Mouse (Mus musculus) ES-Bruce4 (cell line): Measurements from ENCODE around the gene Dcpp2. TPM values are rescaled to one million over a fixed set of nuclear protein-coding genes. Genes with fewer than 3 reads are reported as not detected.
A peak's percentile ranks its signal among the peaks of the same experiment; 100 is the strongest.
"Not testable (repeated sequence)": the region's sequence is repeated elsewhere in the genome, so short reads cannot be mapped to it uniquely, and the experiment has no call there.

Experiments
- H3K27ac ChIP-seq: 2 replicates; pipeline ENCODE4 v1.5.1; 2012; ENCODE audit warnings: low read length, inconsistent platforms; ENCODE audit not compliant: insufficient read depth
- H3K27me3 ChIP-seq: 2 replicates; pipeline ENCODE4 v1.6.1; 2012; ENCODE audit warnings: mild to moderate bottlenecking, low read length, inconsistent platforms; ENCODE audit not compliant: control insufficient read depth, poor library complexity, insufficient read depth, severe bottlenecking
- H3K36me3 ChIP-seq: 2 replicates; pipeline ENCODE4 v1.6.1; 2012; ENCODE audit warnings: inconsistent platforms, mild to moderate bottlenecking, low read length, moderate library complexity; ENCODE audit not compliant: control insufficient read depth, poor library complexity, insufficient read depth, severe bottlenecking
- H3K4me1 ChIP-seq: one replicate; pipeline ENCODE4 v1.8.1; 2011; ENCODE audit warnings: low read length; ENCODE audit not compliant: control insufficient read depth, insufficient read depth
- H3K4me3 ChIP-seq: 2 replicates; pipeline ENCODE4 v1.5.1; 2011; ENCODE audit warnings: low read depth, mild to moderate bottlenecking, low read length
- H3K9ac ChIP-seq: 2 replicates; pipeline ENCODE4 v1.6.1; 2012; ENCODE audit warnings: low read depth, mild to moderate bottlenecking, inconsistent platforms; ENCODE audit not compliant: poor library complexity, severe bottlenecking
- H3K9me3 ChIP-seq: replicated peaks from 2 replicates; pipeline ENCODE4 v1.6.1; 2012; ENCODE audit warnings: mild to moderate bottlenecking, low read length, inconsistent platforms; ENCODE audit not compliant: control insufficient read depth, poor library complexity, insufficient read depth, severe bottlenecking
- CTCF ChIP-seq: IDR thresholded peaks from one replicate; pipeline ENCODE4 v1.8.1; 2011; ENCODE audit warnings: low read depth, low read length
- EP300 ChIP-seq: IDR thresholded peaks from 2 replicates; pipeline ENCODE4 v1.6.1; 2011; ENCODE audit warnings: low read depth, low read length; ENCODE audit not compliant: insufficient read depth
- POLR2A ChIP-seq: IDR thresholded peaks from one replicate; pipeline ENCODE4 v1.8.1; 2011; ENCODE audit warnings: low read length; ENCODE audit not compliant: insufficient read depth
- polyA plus RNA-seq: library from polyadenylated mRNA; stranded (reverse); fragments of >200 nt; gene quantifications from 2 replicates; pipeline ENCODE4 v1.2.4, GENCODE M21; 2011; ENCODE audit warnings: low read depth; ENCODE audit not compliant: missing spikeins, insufficient read depth, insufficient read length

Gene Dcpp2
- polyA plus RNA-seq, 1 experiment = not detected

DNA sequence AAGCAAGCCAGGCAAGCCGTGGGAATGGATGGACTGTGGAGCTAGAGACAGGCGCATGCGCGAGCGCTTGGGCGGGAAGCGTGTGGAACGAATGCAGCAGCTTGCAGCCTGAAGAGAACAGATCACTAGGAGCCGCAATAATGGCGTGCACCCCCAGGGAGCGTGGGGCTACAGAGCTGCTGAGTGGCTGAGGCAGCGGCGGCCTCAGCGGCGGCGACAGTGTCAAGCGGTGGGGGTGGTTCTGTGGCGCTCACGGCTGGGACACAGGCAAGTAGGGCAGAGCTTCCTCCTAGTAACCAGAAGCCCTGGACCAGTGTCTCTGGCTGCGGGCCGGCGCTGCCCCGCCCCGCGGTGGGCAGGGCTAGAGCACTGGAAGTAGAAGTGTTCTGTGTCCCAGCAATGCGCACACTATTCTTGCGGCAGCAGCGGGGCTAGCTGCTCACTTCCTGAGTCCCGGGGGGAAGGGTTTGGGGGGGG lies 43.9 kb downstream of the Dcpp2 start:
- Histone ChIP-seq H3K4me1 (no peaks in the 10 kb centered on the region), H3K9me3 (no peaks in the 10 kb centered on the region), H3K36me3 (no peaks in the 10 kb centered on the region), H3K27ac (peak overlapping the region; percentile 16; the same call in 1 of the 2 replicates), H3K4me3 (peak overlapping the region; percentile 73), H3K27me3 (no peaks in the 10 kb centered on the region), H3K9ac (peak overlapping the region; percentile 54)
- TF ChIP-seq CTCF (no peak), POLR2A (peak; percentile 53), EP300 (0 out of 2 replicates have a peak, but pooled peaks have one; percentile 44)

DNA sequence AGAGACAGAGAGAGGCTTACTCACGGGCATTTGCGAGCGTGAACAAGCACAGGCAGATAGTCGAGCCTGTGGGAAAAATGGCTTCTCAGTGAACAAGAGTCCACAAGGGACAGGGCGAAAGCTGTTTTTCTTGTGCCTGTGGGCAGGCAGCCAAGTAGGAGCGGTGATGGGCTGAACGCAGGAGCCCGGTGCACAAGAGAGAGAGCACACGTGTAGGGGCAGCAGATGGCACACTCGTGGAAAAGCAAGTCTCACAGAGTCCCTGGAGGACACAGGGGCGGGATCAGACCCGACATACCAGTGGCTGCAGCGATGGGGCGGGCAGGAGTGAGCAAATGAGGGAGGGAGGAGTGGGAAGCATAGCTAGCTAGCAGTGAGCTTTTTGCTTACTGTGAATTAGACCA lies 44.4 kb downstream of the Dcpp2 start:
- peak overlapping the region; percentile 54 for H3K9ac ChIP-seq
- TF ChIP-seq CTCF (no peak), POLR2A (no peak)
- 0 out of 2 replicates have a peak overlapping the region, but pooled peaks have one; percentile 17 for H3K27ac ChIP-seq
- no peaks in the 10 kb centered on the region for H3K9me3 ChIP-seq
- peak overlapping the region; percentile 72 for H3K4me3 ChIP-seq
- H3K27me3 ChIP-seq = no peaks in the 10 kb centered on the region
- no peaks in the 10 kb centered on the region for H3K36me3 ChIP-seq
- no peaks in the 10 kb centered on the region for H3K4me1 ChIP-seq

DNA sequence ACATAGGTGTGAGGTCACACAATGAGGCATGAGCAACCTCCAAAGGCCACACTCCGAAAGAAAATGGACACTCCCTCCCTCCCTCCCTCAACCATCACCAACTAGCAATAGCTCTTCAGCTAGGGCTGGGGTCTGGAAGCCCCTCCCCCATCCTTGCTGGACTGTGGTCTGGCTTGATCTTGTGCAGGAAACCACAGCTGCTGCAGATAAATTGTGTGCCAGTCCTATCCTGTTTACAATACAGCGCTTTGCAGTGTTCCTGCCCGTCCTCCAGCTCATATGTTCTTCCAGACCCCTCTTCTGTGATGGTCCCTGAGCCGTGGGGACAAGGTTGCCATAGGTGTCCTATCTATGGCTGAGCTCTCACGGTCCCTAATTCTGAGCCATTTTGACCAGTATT lies 50.5 kb downstream of the Dcpp2 start:
- Histone ChIP-seq H3K27ac (no peak overlapping the region), H3K9me3 (no peaks in the 10 kb centered on the region), H3K9ac (no peak overlapping the region), H3K4me1 (no peaks in the 10 kb centered on the region), H3K4me3 (no peak overlapping the region), H3K36me3 (no peaks in the 10 kb centered on the region), H3K27me3 (no peaks in the 10 kb centered on the region)
- TF ChIP-seq CTCF (no peak), POLR2A (no peak), EP300 (no peak)

DNA sequence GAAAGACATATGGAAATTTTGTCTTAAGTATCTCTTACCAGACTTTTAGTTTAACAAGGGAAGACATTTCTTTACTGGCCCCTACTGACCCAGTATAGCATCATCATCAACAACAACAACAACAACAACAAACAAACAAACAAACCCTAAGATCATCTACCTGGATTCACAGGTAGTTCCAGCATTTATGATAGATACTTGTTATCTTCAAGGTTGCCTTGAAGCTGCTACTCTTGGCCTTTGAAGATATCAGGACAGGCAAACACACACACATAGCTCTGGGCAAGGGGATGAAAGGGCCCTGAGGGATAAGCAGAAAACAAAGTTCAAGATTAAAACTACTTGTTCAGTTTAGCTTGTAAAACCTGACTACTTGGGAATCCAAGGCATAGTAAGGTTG lies 60.7 kb downstream of the Dcpp2 start, which contains the start of gene Sbp:
Gene Sbp, plus strand, starts transcription at position 301 of the 400 bp plus-strand sequence.
- Histone ChIP-seq H3K4me1 (no peaks in the 10 kb centered on the region), H3K9ac (no peak within 1 kb of the TSS), H3K9me3 (no peaks in the 10 kb centered on the region), H3K27ac (no peak within 1 kb of the TSS), H3K4me3 (no peak within 1 kb of the TSS), H3K27me3 (no peaks in the 10 kb centered on the region), H3K36me3 (no peaks in the 10 kb centered on the region)
- no peak for TF ChIP-seq POLR2A
- no peak for TF ChIP-seq EP300
- no peak for TF ChIP-seq CTCF

DNA sequence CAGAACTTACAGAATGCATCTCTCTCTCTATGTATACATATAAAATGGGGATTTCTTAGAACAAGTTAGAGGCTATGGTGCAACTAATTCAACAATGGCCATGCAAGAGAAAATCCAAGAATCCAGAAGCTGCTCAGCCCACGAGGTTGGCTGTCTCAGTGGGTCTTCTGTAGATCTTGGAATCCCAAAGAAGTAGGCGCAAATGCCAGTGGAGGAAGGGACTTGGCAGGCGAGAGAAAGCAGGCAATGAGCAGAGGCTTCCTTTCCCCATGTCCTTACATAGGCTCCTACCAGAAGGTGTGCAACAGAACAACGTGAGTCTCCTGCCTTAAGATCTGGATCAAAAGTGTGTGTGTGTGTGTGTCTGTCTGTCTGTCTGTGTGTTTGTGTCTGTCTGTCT lies 66.8 kb downstream of the Dcpp2 start:
- not testable (repeated sequence) for H3K9ac ChIP-seq, H3K27ac ChIP-seq, H3K4me3 ChIP-seq, H3K4me1 ChIP-seq, H3K27me3 ChIP-seq, H3K36me3 ChIP-seq, H3K9me3 ChIP-seq

DNA sequence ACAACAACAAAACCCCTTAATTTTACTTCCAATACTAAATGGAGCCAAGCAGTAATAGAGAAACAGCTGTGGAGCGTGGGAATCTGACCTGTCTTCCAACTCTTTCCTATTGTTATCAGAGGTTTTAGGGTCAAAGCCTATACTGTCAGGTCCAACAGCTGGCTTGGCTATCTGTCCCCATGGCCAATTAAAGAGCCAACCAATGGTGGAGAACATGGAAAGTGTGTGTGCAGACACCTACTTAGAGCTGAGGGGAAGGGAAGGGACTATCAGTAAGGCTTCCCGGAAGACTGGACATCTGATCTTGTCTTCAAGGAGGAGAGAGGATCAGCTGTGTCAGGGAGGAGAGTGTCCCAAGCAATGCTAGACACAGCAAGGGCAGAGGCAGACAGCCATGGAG lies 68.4 kb downstream of the Dcpp2 start:
- Histone ChIP-seq H3K4me1 (no peaks in the 10 kb centered on the region), H3K9ac (no peak overlapping the region)
- no peak for TF ChIP-seq EP300
- no peak for TF ChIP-seq CTCF
- TF ChIP-seq POLR2A = no peak

More for the DNA sequence above, 68.4 kb downstream of the Dcpp2 start:
- Histone ChIP-seq H3K9me3 (no peaks in the 10 kb centered on the region), H3K27ac (no peak overlapping the region), H3K4me3 (no peak overlapping the region), H3K36me3 (no peaks in the 10 kb centered on the region), H3K27me3 (no peaks in the 10 kb centered on the region)

Other genes with a start within 250 kb of the Dcpp2 start
- gene Mmp25, start 235.6 kb upstream of the Dcpp2 start, polyA plus RNA-seq = 10.9 and 12.6 TPM in 2 replicates
- 2.9 and 3.2 TPM in 2 replicates for gene Bicdl2, start 220.4 kb upstream of the Dcpp2 start, polyA plus RNA-seq
- 145 and 149 TPM in 2 replicates for gene Hcfc1r1, start 207.3 kb upstream of the Dcpp2 start, polyA plus RNA-seq
- gene Thoc6, start 207.0 kb upstream of the Dcpp2 start, polyA plus RNA-seq = 57.3 and 63.1 TPM in 2 replicates
- gene Tnfrsf12a, start 203.4 kb upstream of the Dcpp2 start, polyA plus RNA-seq = 51.7 and 61.7 TPM in 2 replicates
- 300 and 333 TPM in 2 replicates for gene Cldn6, start 201.6 kb upstream of the Dcpp2 start, polyA plus RNA-seq
- gene Cldn9, start 196.9 kb upstream of the Dcpp2 start, polyA plus RNA-seq = 1.7 and 2.9 TPM in 2 replicates
- gene 1520401A03Rik, start 158.1 kb upstream of the Dcpp2 start, polyA plus RNA-seq = 3.6 and 4.1 TPM in 2 replicates
- gene Pkmyt1, start 154.5 kb upstream of the Dcpp2 start, polyA plus RNA-seq = 26.5 and 27.7 TPM in 2 replicates
- 2.4 and 2.7 TPM in 2 replicates for gene Paqr4, start 140.0 kb upstream of the Dcpp2 start, polyA plus RNA-seq
- gene Kremen2, start 135.0 kb upstream of the Dcpp2 start, polyA plus RNA-seq = 0.57 and 1.4 TPM in 2 replicates
- 32.9 and 34.2 TPM in 2 replicates for gene Flywch1, start 109.3 kb upstream of the Dcpp2 start, polyA plus RNA-seq
- 10.7 and 13.1 TPM in 2 replicates for gene Flywch2, start 94.8 kb upstream of the Dcpp2 start, polyA plus RNA-seq
- gene Srrm2, start 90.3 kb upstream of the Dcpp2 start, polyA plus RNA-seq = 552 and 560 TPM in 2 replicates
- gene Elob, start 51.7 kb upstream of the Dcpp2 start, polyA plus RNA-seq = 398 and 458 TPM in 2 replicates
- 1.6 and 2.0 TPM in 2 replicates for gene Prss33, start 44.8 kb upstream of the Dcpp2 start, polyA plus RNA-seq
- gene Prss32, start 37.0 kb upstream of the Dcpp2 start, polyA plus RNA-seq = not detected in 2 replicates
- gene Prss41, start 36.7 kb upstream of the Dcpp2 start, polyA plus RNA-seq = 16.0 and 19.3 TPM in 2 replicates
- gene Prss21, start 12.8 kb upstream of the Dcpp2 start, polyA plus RNA-seq = not detected in 2 replicates
- not detected in 2 replicates for gene Dcpp1, start within 50 bp of the Dcpp2 start, polyA plus RNA-seq
- not detected in 2 replicates for gene Dcpp3, start 36.6 kb downstream of the Dcpp2 start, polyA plus RNA-seq
- gene Sbp, start 60.8 kb downstream of the Dcpp2 start, polyA plus RNA-seq = not detected in 2 replicates
- not detected in 2 replicates for gene Sbpl, start 74.4 kb downstream of the Dcpp2 start, polyA plus RNA-seq
- gene Prss30, start 99.7 kb downstream of the Dcpp2 start, polyA plus RNA-seq = not detected in 2 replicates
- gene Prss22, start 117.2 kb downstream of the Dcpp2 start, polyA plus RNA-seq = 0.45 TPM in 1 of 2 replicates, not detected in the other
- not detected in 2 replicates for gene Prss27, start 157.3 kb downstream of the Dcpp2 start, polyA plus RNA-seq
- gene Kctd5, start 192.6 kb downstream of the Dcpp2 start, polyA plus RNA-seq = 66.4 and 68.4 TPM in 2 replicates